Mouse (Mus musculus): ENCODE results near the gene Apol6.

Gene Apol6

GRCm38 (mm10) chr15:77070745-77071268 is 26.3 kb downstream of the Apol6 start:
- DNase-seq (ENCODE audit: extremely low spot score) = no peak

GRCm38 (mm10) chr15:77071501-77071900 is 27.0 kb downstream of the Apol6 start:
- DNase-seq (ENCODE audit: extremely low spot score) = peak; percentile 48

GRCm38 (mm10) chr15:77072556-77073163 is 28.1 kb downstream of the Apol6 start:
- no peak for DNase-seq (ENCODE audit: extremely low spot score)

GRCm38 (mm10) chr15:77076523-77076922 is 32.0 kb downstream of the Apol6 start:
- DNase-seq (ENCODE audit: extremely low spot score) = no peak

GRCm38 (mm10) chr15:77077906-77078305 is 33.4 kb downstream of the Apol6 start:
- no peak for DNase-seq (ENCODE audit: extremely low spot score)

- DNase-seq (ENCODE audit: extremely low spot score) = no peak
These were observed 34.3 kb downstream of the Apol6 start for GRCm38 (mm10) chr15:77078786-77079185.

- no peak for DNase-seq (ENCODE audit: extremely low spot score)
These were observed 34.8 kb downstream of the Apol6 start for GRCm38 (mm10) chr15:77079256-77079822.

GRCm38 (mm10) chr15:77079890-77080361 is 35.4 kb downstream of the Apol6 start:
- no peak for DNase-seq (ENCODE audit: extremely low spot score)

GRCm38 (mm10) chr15:77080684-77081254 is 36.2 kb downstream of the Apol6 start:
- DNase-seq (ENCODE audit: extremely low spot score) = no peak

GRCm38 (mm10) chr15:77081454-77081853 is 36.9 kb downstream of the Apol6 start:
- DNase-seq (ENCODE audit: extremely low spot score) = no peak

- no peak for DNase-seq (ENCODE audit: extremely low spot score)
These were observed 41.3 kb downstream of the Apol6 start for GRCm38 (mm10) chr15:77085818-77086217.

GRCm38 (mm10) chr15:77086488-77086887 is 42.0 kb downstream of the Apol6 start:
- no peak for DNase-seq (ENCODE audit: extremely low spot score)

GRCm38 (mm10) chr15:77089249-77089648 is 44.7 kb downstream of the Apol6 start:
- no peak for DNase-seq (ENCODE audit: extremely low spot score)

- no peak for DNase-seq (ENCODE audit: extremely low spot score)
These were observed 46.0 kb downstream of the Apol6 start for GRCm38 (mm10) chr15:77090531-77090930.

GRCm38 (mm10) chr15:77091394-77091793 is 46.9 kb downstream of the Apol6 start:
- no peak for DNase-seq (ENCODE audit: extremely low spot score)

GRCm38 (mm10) chr15:77094431-77094830 is 49.9 kb downstream of the Apol6 start:
- DNase-seq (ENCODE audit: extremely low spot score) = no peak

- DNase-seq (ENCODE audit: extremely low spot score) = no peak
These were observed 50.7 kb downstream of the Apol6 start for GRCm38 (mm10) chr15:77095216-77095615.

GRCm38 (mm10) chr15:77097358-77097757 is 52.8 kb downstream of the Apol6 start:
- DNase-seq (ENCODE audit: extremely low spot score) = no peak

- DNase-seq (ENCODE audit: extremely low spot score) = no peak
These were observed 55.2 kb downstream of the Apol6 start for GRCm38 (mm10) chr15:77099756-77100155.

GRCm38 (mm10) chr15:77102685-77103084 is 58.2 kb downstream of the Apol6 start:
- DNase-seq (ENCODE audit: extremely low spot score) = no peak

- no peak for DNase-seq (ENCODE audit: extremely low spot score)
These were observed 60.0 kb downstream of the Apol6 start for GRCm38 (mm10) chr15:77104349-77105158.

GRCm38 (mm10) chr15:77105273-77105672 is 60.7 kb downstream of the Apol6 start:
- DNase-seq (ENCODE audit: extremely low spot score) = no peak

Data from embryo, embryonic 9.5 days (tissue).